Mouse (Mus musculus): ENCODE data around the gene Vax1. TPM values are rescaled to one million over a fixed set of nuclear protein-coding genes. Genes with fewer than 3 reads are reported as not detected.

The Vax1 gene
- not detected for total RNA-seq (2021)
- not detected in 2 replicates for polyA plus RNA-seq (2012; rRNA removed)
- long read RNA-seq, result 0 reads

- no peaks in the 10 kb centered on the region for H3K79me2 ChIP-seq (replicated peaks; ENCODE audit: control insufficient read depth, insufficient read depth, low read length)
- H3K4me3 ChIP-seq, result peak within 1 kb of the TSS; percentile 33
- 1% methylated on average over 54 of the region's 54 CpGs for WGBS
- DNase-seq, result peak in 1 of 2 experiments; percentile 11
- no peak for TF ChIP-seq CTCF (IDR thresholded peaks at IDR 0.05)
- no peak for TF ChIP-seq EP300 (IDR thresholded peaks at IDR 0.05; ENCODE audit: insufficient read depth, low read depth, low read length)
- no peak for TF ChIP-seq POLR2A (IDR thresholded peaks at IDR 0.05; ENCODE audit: insufficient read depth, low read depth, low read length)
- intact Hi-C loops (cut with DNase I), result no loop called here
- no peaks in the 10 kb centered on the region for H3K36me3 ChIP-seq (ENCODE audit: control insufficient read depth, insufficient read depth, low read length)
- H3K4me1 ChIP-seq (ENCODE audit: control insufficient read depth, insufficient read depth, low read length), result 0 out of 2 replicates have a peak, but pooled peaks cover 1% of the 10 kb centered on the region
- H3K9ac ChIP-seq (ENCODE audit: low read depth, low read length), result 0 out of 2 replicates have a peak within 1 kb of the TSS, but pooled peaks have one; percentile 32
- H3K27me3 ChIP-seq (ENCODE audit: control insufficient read depth, insufficient read depth, low read length), result peaks cover 40% of the 10 kb centered on the region
- H3K27ac ChIP-seq, result no peak within 1 kb of the TSS
Observed at GRCm38 (mm10) chr19:59169936-59170765, at the start of gene Vax1. Gene Vax1, minus strand, starts transcription at chr19:59170056.

- no peak for DNase-seq
- Histone ChIP-seq H3K4me1 (ENCODE audit: control insufficient read depth, insufficient read depth, low read length) (no peaks in the 10 kb centered on the region), H3K27ac (no peak within 1 kb of the TSS), H3K27me3 (ENCODE audit: control insufficient read depth, insufficient read depth, low read length) (no peaks in the 10 kb centered on the region), H3K79me2 (replicated peaks; ENCODE audit: control insufficient read depth, insufficient read depth, low read length) (no peaks in the 10 kb centered on the region), H3K36me3 (ENCODE audit: control insufficient read depth, insufficient read depth, low read length) (no peaks in the 10 kb centered on the region), H3K4me3 (no peak within 1 kb of the TSS), H3K9ac (ENCODE audit: low read depth, low read length) (no peak within 1 kb of the TSS)
- 79% methylated on average over 8 of the region's 8 CpGs for WGBS
- intact Hi-C loops (cut with DNase I), result no loop called here
- TF ChIP-seq CTCF (IDR thresholded peaks at IDR 0.05), result no peak
- no peak for TF ChIP-seq POLR2A (IDR thresholded peaks at IDR 0.05; ENCODE audit: insufficient read depth, low read depth, low read length)
- TF ChIP-seq EP300 (IDR thresholded peaks at IDR 0.05; ENCODE audit: insufficient read depth, low read depth, low read length), result no peak
Observed at GRCm38 (mm10) chr19:59218991-59219390, 49.1 kb upstream of the Vax1 start, which contains the start of gene Kcnk18. Gene Kcnk18, plus strand, starts transcription at chr19:59219214.

GRCm38 (mm10) chr19:59216891-59217290 is 47.0 kb upstream of the Vax1 start:
- WGBS, result 69% methylated on average over 3 of the region's 3 CpGs
- Histone ChIP-seq H3K27ac (no peak overlapping the region), H3K9ac (ENCODE audit: low read depth, low read length) (no peak overlapping the region), H3K36me3 (ENCODE audit: control insufficient read depth, insufficient read depth, low read length) (no peaks in the 10 kb centered on the region), H3K79me2 (replicated peaks; ENCODE audit: control insufficient read depth, insufficient read depth, low read length) (no peaks in the 10 kb centered on the region), H3K4me1 (ENCODE audit: control insufficient read depth, insufficient read depth, low read length) (no peaks in the 10 kb centered on the region), H3K27me3 (ENCODE audit: control insufficient read depth, insufficient read depth, low read length) (no peaks in the 10 kb centered on the region), H3K4me3 (no peak overlapping the region)
- intact Hi-C loops (cut with DNase I), result no loop called here
- TF ChIP-seq CTCF (IDR thresholded peaks at IDR 0.05) (no peak), EP300 (IDR thresholded peaks at IDR 0.05; ENCODE audit: insufficient read depth, low read depth, low read length) (no peak), POLR2A (IDR thresholded peaks at IDR 0.05; ENCODE audit: insufficient read depth, low read depth, low read length) (no peak)
- DNase-seq, result no peak

GRCm38 (mm10) chr19:59208986-59209385 is 39.1 kb upstream of the Vax1 start:
- intact Hi-C loops (cut with DNase I), result loop anchor here (5.0 kb wide), 1 partner anchor 447 kb away; no protein-coding TSS in a partner anchor
- DNase-seq, result no peak
- Histone ChIP-seq H3K4me3 (no peak overlapping the region), H3K79me2 (replicated peaks; ENCODE audit: control insufficient read depth, insufficient read depth, low read length) (no peaks in the 10 kb centered on the region), H3K36me3 (ENCODE audit: control insufficient read depth, insufficient read depth, low read length) (no peaks in the 10 kb centered on the region), H3K27me3 (ENCODE audit: control insufficient read depth, insufficient read depth, low read length) (no peaks in the 10 kb centered on the region), H3K27ac (no peak overlapping the region), H3K4me1 (ENCODE audit: control insufficient read depth, insufficient read depth, low read length) (no peaks in the 10 kb centered on the region), H3K9ac (ENCODE audit: low read depth, low read length) (no peak overlapping the region)
- WGBS, result 49% methylated on average over 2 of the region's 2 CpGs
- no peak for TF ChIP-seq EP300 (IDR thresholded peaks at IDR 0.05; ENCODE audit: insufficient read depth, low read depth, low read length)
- TF ChIP-seq POLR2A (IDR thresholded peaks at IDR 0.05; ENCODE audit: insufficient read depth, low read depth, low read length), result no peak
- no peak for TF ChIP-seq CTCF (IDR thresholded peaks at IDR 0.05)

GRCm38 (mm10) chr19:59208475-59208874 is 38.6 kb upstream of the Vax1 start:
- no peak for TF ChIP-seq POLR2A (IDR thresholded peaks at IDR 0.05; ENCODE audit: insufficient read depth, low read depth, low read length)
- peak; percentile 84 for TF ChIP-seq CTCF (IDR thresholded peaks at IDR 0.05)
- no peak for TF ChIP-seq EP300 (IDR thresholded peaks at IDR 0.05; ENCODE audit: insufficient read depth, low read depth, low read length)
- intact Hi-C loops (cut with DNase I), result loop anchor here (5.0 kb wide), 1 partner anchor 446 kb away; no protein-coding TSS in a partner anchor
- H3K4me1 ChIP-seq (ENCODE audit: control insufficient read depth, insufficient read depth, low read length), result no peaks in the 10 kb centered on the region
- no peaks in the 10 kb centered on the region for H3K79me2 ChIP-seq (replicated peaks; ENCODE audit: control insufficient read depth, insufficient read depth, low read length)
- H3K4me3 ChIP-seq, result no peak overlapping the region
- H3K36me3 ChIP-seq (ENCODE audit: control insufficient read depth, insufficient read depth, low read length), result no peaks in the 10 kb centered on the region
- 29% methylated on average over 5 of the region's 5 CpGs for WGBS
- no peak overlapping the region for H3K27ac ChIP-seq
- peak; percentile 27 to 59 for DNase-seq
- H3K27me3 ChIP-seq (ENCODE audit: control insufficient read depth, insufficient read depth, low read length), result no peaks in the 10 kb centered on the region
- no peak overlapping the region for H3K9ac ChIP-seq (ENCODE audit: low read depth, low read length)

- H3K9ac ChIP-seq (ENCODE audit: low read depth, low read length), result no peak overlapping the region
- no peaks in the 10 kb centered on the region for H3K79me2 ChIP-seq (replicated peaks; ENCODE audit: control insufficient read depth, insufficient read depth, low read length)
- intact Hi-C loops (cut with DNase I), result loop anchor here (1.0 to 5.0 kb wide), 2 partner anchors 287 to 391 kb away; no protein-coding TSS in a partner anchor
- H3K4me1 ChIP-seq (ENCODE audit: control insufficient read depth, insufficient read depth, low read length), result no peaks in the 10 kb centered on the region
- no peak overlapping the region for H3K4me3 ChIP-seq
- peaks cover 10% of the 10 kb centered on the region for H3K27me3 ChIP-seq (ENCODE audit: control insufficient read depth, insufficient read depth, low read length)
- peak; percentile 87 for TF ChIP-seq CTCF (IDR thresholded peaks at IDR 0.05)
- no peak for TF ChIP-seq EP300 (IDR thresholded peaks at IDR 0.05; ENCODE audit: insufficient read depth, low read depth, low read length)
- H3K27ac ChIP-seq, result no peak overlapping the region
- 33% methylated on average over 7 of the region's 7 CpGs for WGBS
- peak; percentile 43 to 71 for DNase-seq
- H3K36me3 ChIP-seq (ENCODE audit: control insufficient read depth, insufficient read depth, low read length), result no peaks in the 10 kb centered on the region
Observed at GRCm38 (mm10) chr19:59198161-59198560, 28.3 kb upstream of the Vax1 start.
